Mouse (Mus musculus) erythroblast, embryonic 14.5 days (primary cell): ENCODE data around the gene Fam50a.

Source experiments
- GATA1 ChIP-seq: IDR thresholded peaks from 2 replicates; pipeline ENCODE4 v1.6.1; 2012; ENCODE audit warnings: low read length, inconsistent platforms, mixed read lengths
- TAL1 ChIP-seq: IDR thresholded peaks from 3 replicates; pipeline ENCODE4 v1.6.1; 2012; ENCODE audit warnings: low read length, inconsistent platforms, mixed read lengths

DNA sequence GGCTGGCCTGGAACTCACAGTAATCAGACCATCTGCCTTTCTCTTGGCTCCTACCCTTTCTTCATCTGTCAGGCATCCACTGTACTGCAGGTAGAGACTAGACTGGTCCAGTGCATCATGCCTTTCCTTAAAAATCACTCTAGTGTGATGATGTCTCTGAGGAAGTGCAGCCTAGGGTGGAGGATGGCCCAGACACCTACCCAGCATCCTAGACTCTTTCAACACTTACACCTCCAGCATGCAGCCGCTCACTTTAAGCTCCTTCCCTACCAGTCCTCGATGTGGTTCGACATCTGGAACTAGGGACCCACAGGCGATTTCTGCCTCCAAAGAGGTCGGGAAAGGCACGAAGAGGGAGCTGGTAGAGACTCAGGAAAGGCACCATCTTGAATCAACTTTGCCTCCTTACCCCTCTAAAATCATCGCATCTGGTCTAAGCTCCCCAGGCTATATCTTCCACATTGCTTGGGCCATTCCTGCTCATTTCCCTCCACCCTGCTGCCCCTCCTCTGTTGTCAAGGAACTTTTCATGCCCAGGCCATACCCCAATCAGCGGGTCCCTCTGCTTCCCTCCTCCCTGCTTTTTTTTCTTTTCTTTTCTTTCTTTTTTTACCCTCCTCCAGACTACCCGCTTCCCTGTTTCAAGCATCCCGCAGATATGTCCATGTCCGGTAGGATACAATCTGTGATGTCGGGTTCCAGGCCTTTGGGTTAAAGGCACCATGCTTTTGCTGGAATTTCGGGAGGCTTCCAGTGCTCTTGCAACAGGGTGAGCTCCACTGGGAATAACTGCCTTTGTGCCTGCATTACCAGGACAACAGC is 40.0 kb downstream of the Fam50a start:
- TF ChIP-seq TAL1 (no peak), GATA1 (no peak)
